Mouse (Mus musculus): ENCODE results near the gene Itga2.

GRCm38 (mm10) chr13:114833351-114833750 is 98.5 kb downstream of the Itga2 start:
- no peak for TF ChIP-seq SIN3A (IDR thresholded peaks at IDR 0.05; ENCODE audit: low read length)
- TF ChIP-seq CTCF (conservative IDR thresholded peaks at IDR 0.05 in 1 of 2, IDR thresholded peaks at IDR 0.05 in 1 of 2; ENCODE audit: low read depth in 2 of 2, low read length in 2 of 2), result no peak
- TF ChIP-seq MAX (IDR thresholded peaks at IDR 0.05; ENCODE audit: low read length), result no peak
